Mouse (Mus musculus) MEL (cell line): ENCODE results near the gene Tuba1b. TPM values are rescaled to one million over a fixed set of nuclear protein-coding genes. Genes with fewer than 3 reads are reported as not detected.
A peak's percentile ranks its signal among the peaks of the same experiment; 100 is the strongest.

Experiments used
- DNase-seq: peaks from one replicate; pipeline ENCODE4 v3.0.0; 2011; ENCODE audit warnings: low read depth, low spot score
- H3K27ac ChIP-seq: 2 replicates; pipeline ENCODE4 v1.5.1; 2012; ENCODE audit warnings: low read depth, mild to moderate bottlenecking, control low read depth, low read length, moderate library complexity; ENCODE audit not compliant: control insufficient read depth
- H3K27me3 ChIP-seq, 2 experiments: fragments of 150-350 bp in 1 of 2; sonication (generic) in 1 of 2; 2 replicates each; pipeline ENCODE4 v1.6.1; 2012; ENCODE audit warnings: low read length in 2 of 2, mild to moderate bottlenecking in 2 of 2, improper control_type of control experiment in 1 of 2, moderate library complexity in 1 of 2; ENCODE audit not compliant: insufficient read depth in 2 of 2, control insufficient read depth in 1 of 2
- H3K36me3 ChIP-seq, 2 experiments: 2 replicates each; pipeline ENCODE4 v1.6.1; 2012 to 2014; ENCODE audit warnings: low read length in 2 of 2, improper control_type of control experiment in 1 of 2, inconsistent platforms in 1 of 2, mild to moderate bottlenecking in 1 of 2; ENCODE audit not compliant: insufficient read depth in 2 of 2, control insufficient read depth in 1 of 2
- H3K4me1 ChIP-seq, 2 experiments: fragments of 150-350 bp in 1 of 2; sonication (generic) in 1 of 2; 2 replicates each; pipeline ENCODE4 v1.6.1; 2012; ENCODE audit warnings: low read length in 2 of 2, improper control_type of control experiment in 1 of 2, mild to moderate bottlenecking in 1 of 2; ENCODE audit not compliant: insufficient read depth in 2 of 2, control insufficient read depth in 1 of 2
- H3K4me3 ChIP-seq, 2 experiments: fragments of 150-350 bp in 1 of 2; sonication (generic) in 1 of 2; 2 replicates each; pipeline ENCODE4 v1.5.1; 2012; ENCODE audit warnings: low read depth in 2 of 2, low read length in 2 of 2, mild to moderate bottlenecking in 2 of 2, moderate library complexity in 2 of 2, control low read depth in 1 of 2, improper control_type of control experiment in 1 of 2; ENCODE audit not compliant: control insufficient read depth in 1 of 2, insufficient read depth in 1 of 2
- H3K79me2 ChIP-seq: 2 replicates; pipeline ENCODE4 v1.6.1; 2012; ENCODE audit warnings: mild to moderate bottlenecking, low read length, moderate library complexity; ENCODE audit not compliant: control insufficient read depth, poor library complexity, insufficient read depth
- H3K9ac ChIP-seq: 2 replicates; pipeline ENCODE4 v1.6.1; 2012; ENCODE audit warnings: low read depth, mild to moderate bottlenecking, control low read depth, low read length, moderate library complexity; ENCODE audit not compliant: control insufficient read depth, poor library complexity, severe bottlenecking
- H3K9me3 ChIP-seq: fragments of 150-350 bp; sonication (generic); replicated peaks from 2 replicates; pipeline ENCODE4 v1.6.1; 2012; ENCODE audit warnings: mild to moderate bottlenecking, low read length, improper control_type of control experiment, moderate library complexity; ENCODE audit not compliant: insufficient read depth
- BHLHE40 ChIP-seq: IDR thresholded peaks from 2 replicates; pipeline ENCODE4 v1.6.1; 2012; ENCODE audit warnings: low read depth, mild to moderate bottlenecking, inconsistent platforms, low read length, improper control_type of control experiment, borderline replicate concordance
- CTCF ChIP-seq, 3 experiments: IDR thresholded peaks in 2 of 3; conservative IDR thresholded peaks in 1 of 3; 2 replicates each; pipeline ENCODE4 v1.5.1; 2011 to 2012; ENCODE audit warnings: low read length in 3 of 3, low read depth in 2 of 3, mild to moderate bottlenecking in 2 of 3, improper control_type of control experiment in 1 of 3, inconsistent platforms in 1 of 3, mixed read lengths in 1 of 3, moderate library complexity in 1 of 3; ENCODE audit not compliant: control insufficient read depth in 1 of 3, insufficient read depth in 1 of 3, poor library complexity in 1 of 3, severe bottlenecking in 1 of 3
- ETS1 ChIP-seq: IDR thresholded peaks from 2 replicates; pipeline ENCODE4 v1.6.1; 2012; ENCODE audit warnings: low read depth, mild to moderate bottlenecking, inconsistent platforms, low read length, improper control_type of control experiment, moderate library complexity
- GATA1 ChIP-seq: IDR thresholded peaks from 2 replicates; pipeline ENCODE4 v1.6.1; 2011; ENCODE audit warnings: low read depth, low read length, improper control_type of control experiment
- HCFC1 ChIP-seq: IDR thresholded peaks from 2 replicates; pipeline ENCODE4 v1.6.1; 2012; ENCODE audit warnings: low read depth, mild to moderate bottlenecking, inconsistent platforms, low read length, improper control_type of control experiment, moderate library complexity
- KAT2A ChIP-seq: conservative IDR thresholded peaks from 2 replicates; pipeline ENCODE4 v1.6.1; 2012; ENCODE audit warnings: low read depth, low read length, improper control_type of control experiment, inconsistent platforms
- MAX ChIP-seq: IDR thresholded peaks from 2 replicates; pipeline ENCODE4 v1.6.1; 2011; ENCODE audit warnings: low read length, improper control_type of control experiment
- MAZ ChIP-seq: IDR thresholded peaks from 2 replicates; pipeline ENCODE4 v1.6.1; 2012; ENCODE audit warnings: low read depth, mild to moderate bottlenecking, inconsistent platforms, low read length, improper control_type of control experiment
- MEF2A ChIP-seq: IDR thresholded peaks from 2 replicates; pipeline ENCODE4 v1.6.1; 2014; ENCODE audit warnings: low read depth, mild to moderate bottlenecking, inconsistent platforms, low read length, improper control_type of control experiment; ENCODE audit not compliant: poor library complexity, insufficient replicate concordance, severe bottlenecking; ENCODE audit errors: extremely low read depth
- MXI1 ChIP-seq: IDR thresholded peaks from 2 replicates; pipeline ENCODE4 v1.6.1; 2011; ENCODE audit warnings: mild to moderate bottlenecking, low read depth, low read length, improper control_type of control experiment
- MYC ChIP-seq: IDR thresholded peaks from 2 replicates; pipeline ENCODE4 v1.6.1; 2011; ENCODE audit warnings: low read depth, mild to moderate bottlenecking, low read length, improper control_type of control experiment, moderate library complexity
- POLR2A ChIP-seq, 2 experiments: IDR thresholded peaks; 2 replicates each; pipeline ENCODE4 v1.6.1; 2011 to 2012; ENCODE audit warnings: low read length in 2 of 2, mild to moderate bottlenecking in 2 of 2, control low read depth in 1 of 2, improper control_type of control experiment in 1 of 2, low read depth in 1 of 2, moderate library complexity in 1 of 2; ENCODE audit not compliant: control insufficient read depth in 1 of 2, insufficient read depth in 1 of 2, poor library complexity in 1 of 2
- POLR2AphosphoS2 ChIP-seq: IDR thresholded peaks from 2 replicates; pipeline ENCODE4 v1.6.1; 2011; ENCODE audit warnings: low read length, improper control_type of control experiment
- SIN3A ChIP-seq: IDR thresholded peaks from 2 replicates; pipeline ENCODE4 v1.6.1; 2012; ENCODE audit warnings: low read length, improper control_type of control experiment, inconsistent platforms
- USF1 ChIP-seq: IDR thresholded peaks from 2 replicates; pipeline ENCODE4 v1.6.1; 2014; ENCODE audit warnings: low read depth, mild to moderate bottlenecking, inconsistent platforms, low read length, improper control_type of control experiment, moderate library complexity
- ZC3H11A ChIP-seq: IDR thresholded peaks from 2 replicates; pipeline ENCODE4 v1.6.1; 2012; ENCODE audit warnings: low read depth, mild to moderate bottlenecking, inconsistent platforms, low read length, improper control_type of control experiment
- ZKSCAN1 ChIP-seq: IDR thresholded peaks from 2 replicates; pipeline ENCODE4 v1.6.1; 2012; ENCODE audit warnings: low read depth, mild to moderate bottlenecking, inconsistent platforms, low read length, improper control_type of control experiment, moderate library complexity
- polyA plus RNA-seq, 2 experiments: library from polyadenylated mRNA; stranded (reverse) in 1 of 2; unstranded in 1 of 2; fragments of >175 nt in 1 of 2; fragments of >200 nt in 1 of 2; gene quantifications; 2 replicates each; pipeline versions ENCODE4 v1.2.1 to v1.2.4; 2012; ENCODE audit warnings: low replicate concordance in 2 of 2, low read depth in 1 of 2; ENCODE audit not compliant: insufficient read length in 2 of 2, insufficient read depth in 1 of 2, missing spikeins in 1 of 2
- total RNA-seq: library from RNA; depleted of rRNA; stranded (reverse); fragments of 300-350 nt; gene quantifications from 2 replicates; pipeline ENCODE4 v1.2.3, GENCODE M21; 2012

The Tuba1b gene
- total and polyA plus RNA-seq, 3 experiments, result 1,577 to 1,861 TPM; not detected in 1

- H3K4me3 ChIP-seq, result no peak overlapping the region
- DNase-seq, result no peak
- H3K36me3 ChIP-seq, result peaks cover 0 to 4% of the 10 kb centered on the region in 2 experiments; a peak in 2 of 4 replicates
- no peaks in the 10 kb centered on the region for H3K79me2 ChIP-seq
- no peaks in the 10 kb centered on the region for H3K9me3 ChIP-seq
- peaks cover 3 to 5% of the 10 kb centered on the region in 2 experiments; a peak in 2 of 4 replicates for H3K4me1 ChIP-seq
- H3K27me3 ChIP-seq, result no peaks in the 10 kb centered on the region
- H3K9ac ChIP-seq, result no peak overlapping the region
- TF ChIP-seq ZC3H11A, result no peak
- no peak for TF ChIP-seq USF1
- no peak for TF ChIP-seq ZKSCAN1
- no peak for TF ChIP-seq MAX
- TF ChIP-seq GATA1, result no peak
- no peak for TF ChIP-seq POLR2AphosphoS2
- no peak for TF ChIP-seq CTCF (IDR thresholded peaks at IDR 0.05 in 2 of 3, conservative IDR thresholded peaks at IDR 0.05 in 1 of 3; ENCODE audit: control insufficient read depth in 1 of 3, insufficient read depth in 1 of 3, low read depth in 2 of 3, low read length in 3 of 3, poor library complexity in 1 of 3, severe bottlenecking in 1 of 3)
- TF ChIP-seq, all 39 proteins: peak for 0
- no peak overlapping the region for H3K27ac ChIP-seq
Measured at GRCm38 (mm10) chr15:98924682-98925081, 9.7 kb downstream of the Tuba1b start.

- no peak overlapping the region for H3K9ac ChIP-seq
- H3K79me2 ChIP-seq, result no peaks in the 10 kb centered on the region; the same call in 1 of the 2 replicates
- TF ChIP-seq MEF2A (no peak), ETS1 (no peak; the same call in none of the 2 replicates), KAT2A (no peak), HCFC1 (peak; percentile 39; the same call in 1 of the 2 replicates), GATA1 (peak; percentile 52; the same call in 1 of the 2 replicates), MYC (0 out of 2 replicates have a peak, but pooled peaks have one; percentile 25), MXI1 (0 out of 2 replicates have a peak, but pooled peaks have one; percentile 52), SIN3A (peak; percentile 58)
- TF ChIP-seq, all 39 proteins: peak for 5
- H3K27ac ChIP-seq, result no peak overlapping the region
- no peak overlapping the region for H3K4me3 ChIP-seq
- H3K4me1 ChIP-seq, result peaks cover 9% of the 10 kb centered on the region in 2 experiments; a peak in 3 of 4 replicates
- H3K9me3 ChIP-seq, result no peaks in the 10 kb centered on the region
- H3K36me3 ChIP-seq, result peaks cover 0 to 7% of the 10 kb centered on the region in 2 experiments; a peak in 2 of 4 replicates
- no peaks in the 10 kb centered on the region for H3K27me3 ChIP-seq
- DNase-seq, result peak; percentile 81
Measured at GRCm38 (mm10) chr15:98923031-98923537, 11.3 kb downstream of the Tuba1b start.

GRCm38 (mm10) chr15:98922581-98922980 lies 11.8 kb downstream of the Tuba1b start:
- peaks cover 0 to 7% of the 10 kb centered on the region in 2 experiments; a peak in 2 of 4 replicates for H3K36me3 ChIP-seq
- peaks cover 2% of the 10 kb centered on the region; the same call in 1 of the 2 replicates for H3K79me2 ChIP-seq
- TF ChIP-seq MAZ (no peak), BHLHE40 (no peak), POLR2A (IDR thresholded peaks at IDR 0.05; ENCODE audit: control insufficient read depth in 1 of 2, insufficient read depth in 1 of 2, low read depth in 1 of 2, low read length in 2 of 2, poor library complexity in 1 of 2) (no peak)
- TF ChIP-seq, all 39 proteins: peak for 0
- Histone ChIP-seq H3K9ac (no peak overlapping the region), H3K9me3 (no peaks in the 10 kb centered on the region), H3K27me3 (no peaks in the 10 kb centered on the region), H3K4me1 (peaks cover 9% of the 10 kb centered on the region in 2 experiments; a peak in 3 of 4 replicates), H3K27ac (no peak overlapping the region), H3K4me3 (no peak overlapping the region)
- no peak for DNase-seq
